Mouse (Mus musculus) kidney, embryonic 14.5 days (tissue): ENCODE results near the gene Pigo. TPM values are rescaled to one million over a fixed set of nuclear protein-coding genes. Genes with fewer than 3 reads are reported as not detected.
A peak's percentile ranks its signal among the peaks of the same experiment; 100 is the strongest.
"Not testable (repeated sequence)": the region's sequence is repeated elsewhere in the genome, so short reads cannot be mapped to it uniquely, and the experiment has no call there.

Experiments
- ATAC-seq: fragments of 200-750 bp; cut with Nextera tagmentation; 2 replicates; pipeline ENCODE4 v1.8.0; 2017; ENCODE audit warnings: moderate number of reproducible peaks, mild to moderate bottlenecking, moderate TSS enrichment, moderate library complexity; ENCODE audit not compliant: low FRiP score, low TSS enrichment
- H3K27ac ChIP-seq: fragments of 300-500 bp; sonication (generic); 2 replicates; pipeline ENCODE4 v1.5.1; 2014; ENCODE audit warnings: low read depth, mild to moderate bottlenecking, low read length, moderate library complexity, mixed read lengths
- H3K27me3 ChIP-seq: fragments of 300-500 bp; sonication (generic); 2 replicates; pipeline ENCODE4 v1.6.1; 2014; ENCODE audit warnings: mild to moderate bottlenecking, low read length; ENCODE audit not compliant: control insufficient read depth, insufficient read depth
- H3K36me3 ChIP-seq: fragments of 300-500 bp; sonication (generic); 2 replicates; pipeline ENCODE4 v1.6.1; 2014; ENCODE audit warnings: low read length, mixed read lengths; ENCODE audit not compliant: control insufficient read depth, insufficient read depth
- H3K4me1 ChIP-seq: fragments of 300-500 bp; sonication (generic); 2 replicates; pipeline ENCODE4 v1.6.1; 2014; ENCODE audit warnings: low read length, mixed read lengths; ENCODE audit not compliant: control insufficient read depth, insufficient read depth
- H3K4me2 ChIP-seq: fragments of 300-500 bp; sonication (generic); replicated peaks from 2 replicates; pipeline ENCODE4 v1.6.1; 2014; ENCODE audit warnings: low read depth, mild to moderate bottlenecking, low read length
- H3K4me3 ChIP-seq: fragments of 300-500 bp; sonication (generic); 2 replicates; pipeline ENCODE4 v1.5.1; 2014; ENCODE audit warnings: mild to moderate bottlenecking, low read length
- H3K9ac ChIP-seq: fragments of 300-500 bp; sonication (generic); 2 replicates; pipeline ENCODE4 v1.6.1; 2014; ENCODE audit warnings: low read depth, mild to moderate bottlenecking, low read length, moderate library complexity
- H3K9me3 ChIP-seq: fragments of 300-500 bp; sonication (generic); 2 replicates; pipeline ENCODE4 v1.6.1; 2016; ENCODE audit warnings: low read length; ENCODE audit not compliant: control insufficient read depth
- WGBS: fragments of 180-500 bp; shearing (Covaris S2); extraction: QIAGEN DNeasy Blood & Tissue Kit; methylation state at CpG from one replicate; pipeline ENCODE4 v1.1.7; 2014; 5-methylcytosine and 5-hydroxymethylcytosine counted together
- polyA plus RNA-seq: library from polyadenylated mRNA; unstranded; fragments of >200 nt; fragmentation: Nextera tagmentation; extraction: Ambion mirVana; gene quantifications from 2 replicates; pipeline ENCODE4 v1.2.1, GENCODE M21; 2014

The Pigo gene
- polyA plus RNA-seq, 1 experiment from 2014 or later: 21.0 TPM

GRCm38 (mm10) chr4:43001272-43001671 lies 24.3 kb downstream of the Pigo start:
- no peak for ATAC-seq
- Histone ChIP-seq H3K9me3 (no peaks in the 10 kb centered on the region), H3K4me2 (no peak overlapping the region), H3K36me3 (peaks cover 11% of the 10 kb centered on the region; the same call in 1 of the 2 replicates), H3K4me3 (no peak overlapping the region), H3K27ac (no peak overlapping the region; the same call in 1 of the 2 replicates), H3K27me3 (no peaks in the 10 kb centered on the region), H3K9ac (no peak overlapping the region), H3K4me1 (peaks cover 16% of the 10 kb centered on the region)
- WGBS: 94% methylated on average over 2 of the region's 2 CpGs

- Histone ChIP-seq H3K9ac (peak within 1 kb of the TSS; percentile 89), H3K27ac (peak within 1 kb of the TSS; percentile 100), H3K4me2 (peak within 1 kb of the TSS; percentile 85), H3K36me3 (peaks cover 20% of the 10 kb centered on the region), H3K4me3 (peak within 1 kb of the TSS; percentile 91), H3K4me1 (peaks cover 16% of the 10 kb centered on the region)
- H3K27me3 ChIP-seq, H3K9me3 ChIP-seq: not testable (repeated sequence)
- ATAC-seq: peak; percentile 99
- WGBS: under 1% methylated on average over 46 of the region's 56 CpGs
These were observed 25.3 kb downstream of the Pigo start, which contains the start of gene Vcp for GRCm38 (mm10) chr4:43000141-43000986. TSS of gene Vcp (minus strand) at chr4:43000507.

- peak overlapping the region; percentile 89 for H3K9ac ChIP-seq
- peaks cover 26% of the 10 kb centered on the region for H3K36me3 ChIP-seq
- ATAC-seq: peak; percentile 83
- peak overlapping the region; percentile 85 for H3K4me2 ChIP-seq
- peaks cover 16% of the 10 kb centered on the region for H3K4me1 ChIP-seq
- H3K27me3 ChIP-seq: no peaks in the 10 kb centered on the region
- peak overlapping the region; percentile 91 for H3K4me3 ChIP-seq
- WGBS: under 1% methylated on average over 51 of the region's 51 CpGs
- no peaks in the 10 kb centered on the region for H3K9me3 ChIP-seq
- H3K27ac ChIP-seq: peak overlapping the region; percentile 100
These were observed 26.0 kb downstream of the Pigo start for GRCm38 (mm10) chr4:42999451-43000140.

GRCm38 (mm10) chr4:42998022-42998421 lies 27.6 kb downstream of the Pigo start:
- no peak overlapping the region; the same call in 1 of the 2 replicates for H3K27ac ChIP-seq
- H3K4me3 ChIP-seq: peak overlapping the region; percentile 91; the same call in 1 of the 2 replicates
- ATAC-seq: no peak
- H3K4me2 ChIP-seq: peak overlapping the region; percentile 85
- 62% methylated on average over 2 of the region's 2 CpGs for WGBS
- H3K4me1 ChIP-seq: peaks cover 16% of the 10 kb centered on the region
- peak overlapping the region; percentile 89; the same call in 1 of the 2 replicates for H3K9ac ChIP-seq
- H3K9me3 ChIP-seq: no peaks in the 10 kb centered on the region
- no peaks in the 10 kb centered on the region for H3K27me3 ChIP-seq
- H3K36me3 ChIP-seq: peaks cover 41% of the 10 kb centered on the region

GRCm38 (mm10) chr4:42988296-42988695 lies 37.3 kb downstream of the Pigo start:
- no peak for ATAC-seq
- Histone ChIP-seq H3K9me3 (no peaks in the 10 kb centered on the region), H3K36me3 (peaks cover 96% of the 10 kb centered on the region), H3K27ac (no peak overlapping the region), H3K4me1 (no peaks in the 10 kb centered on the region), H3K9ac (no peak overlapping the region), H3K4me3 (no peak overlapping the region), H3K27me3 (no peaks in the 10 kb centered on the region), H3K4me2 (no peak overlapping the region)
- 79% methylated on average over 1 of the region's 1 CpGs for WGBS

GRCm38 (mm10) chr4:42980467-42980866 lies 45.2 kb downstream of the Pigo start:
- peaks cover 75% of the 10 kb centered on the region for H3K36me3 ChIP-seq
- WGBS: 91% methylated on average over 7 of the region's 8 CpGs
- H3K4me3 ChIP-seq, H3K4me2 ChIP-seq, H3K27me3 ChIP-seq, H3K9ac ChIP-seq, H3K9me3 ChIP-seq, H3K4me1 ChIP-seq, H3K27ac ChIP-seq, ATAC-seq: not testable (repeated sequence)

GRCm38 (mm10) chr4:42978062-42978461 lies 47.6 kb downstream of the Pigo start:
- 94% methylated on average over 4 of the region's 4 CpGs for WGBS
- Histone ChIP-seq H3K4me1 (no peaks in the 10 kb centered on the region), H3K9ac (no peak overlapping the region), H3K36me3 (peaks cover 51% of the 10 kb centered on the region), H3K4me2 (no peak overlapping the region), H3K27ac (no peak overlapping the region), H3K4me3 (no peak overlapping the region), H3K27me3 (no peaks in the 10 kb centered on the region), H3K9me3 (no peaks in the 10 kb centered on the region)
- no peak for ATAC-seq

- Histone ChIP-seq H3K9me3 (no peaks in the 10 kb centered on the region), H3K27ac (no peak overlapping the region), H3K36me3 (peaks cover 14% of the 10 kb centered on the region), H3K27me3 (no peaks in the 10 kb centered on the region), H3K4me1 (no peaks in the 10 kb centered on the region), H3K4me3 (no peak overlapping the region), H3K9ac (no peak overlapping the region), H3K4me2 (no peak overlapping the region)
- ATAC-seq: no peak
- 85% methylated on average over 5 of the region's 5 CpGs for WGBS
These were observed 51.8 kb downstream of the Pigo start for GRCm38 (mm10) chr4:42973868-42974267.

- Histone ChIP-seq H3K9me3 (no peaks in the 10 kb centered on the region), H3K36me3 (peaks cover 5% of the 10 kb centered on the region; the same call in 1 of the 2 replicates), H3K4me1 (no peaks in the 10 kb centered on the region), H3K9ac (no peak overlapping the region), H3K4me2 (no peak overlapping the region), H3K4me3 (no peak overlapping the region), H3K27me3 (no peaks in the 10 kb centered on the region), H3K27ac (no peak overlapping the region)
- 60% methylated on average over 4 of the region's 4 CpGs for WGBS
- ATAC-seq: no peak
These were observed 52.7 kb downstream of the Pigo start for GRCm38 (mm10) chr4:42972952-42973351.
